Mouse (Mus musculus) megakaryocyte, embryonic 14.5 days (primary cell): ENCODE results near the gene Exosc1. TPM values are rescaled to one million over a fixed set of nuclear protein-coding genes. Genes with fewer than 3 reads are reported as not detected.

Source experiments
- H3K27me3 ChIP-seq: replicated peaks from 2 replicates; pipeline ENCODE3; 2012; ENCODE audit warnings: inconsistent platforms
- H3K36me3 ChIP-seq: replicated peaks from 2 replicates; pipeline ENCODE3; 2012; ENCODE audit warnings: low read length, inconsistent platforms, mixed read lengths
- H3K4me1 ChIP-seq: 2 replicates; pipeline ENCODE4 v1.6.1; 2012; ENCODE audit warnings: inconsistent platforms
- H3K4me3 ChIP-seq: replicated peaks from 2 replicates; pipeline ENCODE3; 2012; ENCODE audit warnings: moderate library complexity, mild to moderate bottlenecking, inconsistent platforms
- H3K9me3 ChIP-seq: 2 replicates; pipeline ENCODE4 v1.6.1; 2012; ENCODE audit warnings: inconsistent platforms
- FLI1 ChIP-seq: IDR thresholded peaks from 2 replicates; pipeline ENCODE4 v1.6.1; 2012; ENCODE audit warnings: low read length, inconsistent platforms, mixed read lengths
- GATA1 ChIP-seq: IDR thresholded peaks from 3 replicates; pipeline ENCODE4 v1.6.1; 2012; ENCODE audit warnings: mixed read lengths, low read length, inconsistent platforms, borderline replicate concordance
- polyA plus RNA-seq: library from polyadenylated mRNA; stranded (reverse); fragments of >175 nt; gene quantifications from 2 replicates; pipeline ENCODE4 v1.2.3, GENCODE M21; 2012; ENCODE audit warnings: low replicate concordance; ENCODE audit not compliant: insufficient read depth

Gene Exosc1
- polyA plus RNA-seq, 1 experiment = 13.5 TPM

GRCm38 (mm10) chr19:41913774-41914591 lies 19.2 kb downstream of the Exosc1 start:
- peaks cover 71% of the 10 kb centered on the region for H3K4me1 ChIP-seq
- peak overlapping the region; percentile 97 for H3K4me3 ChIP-seq
- no peak for TF ChIP-seq GATA1
- TF ChIP-seq FLI1 = no peak

DNA sequence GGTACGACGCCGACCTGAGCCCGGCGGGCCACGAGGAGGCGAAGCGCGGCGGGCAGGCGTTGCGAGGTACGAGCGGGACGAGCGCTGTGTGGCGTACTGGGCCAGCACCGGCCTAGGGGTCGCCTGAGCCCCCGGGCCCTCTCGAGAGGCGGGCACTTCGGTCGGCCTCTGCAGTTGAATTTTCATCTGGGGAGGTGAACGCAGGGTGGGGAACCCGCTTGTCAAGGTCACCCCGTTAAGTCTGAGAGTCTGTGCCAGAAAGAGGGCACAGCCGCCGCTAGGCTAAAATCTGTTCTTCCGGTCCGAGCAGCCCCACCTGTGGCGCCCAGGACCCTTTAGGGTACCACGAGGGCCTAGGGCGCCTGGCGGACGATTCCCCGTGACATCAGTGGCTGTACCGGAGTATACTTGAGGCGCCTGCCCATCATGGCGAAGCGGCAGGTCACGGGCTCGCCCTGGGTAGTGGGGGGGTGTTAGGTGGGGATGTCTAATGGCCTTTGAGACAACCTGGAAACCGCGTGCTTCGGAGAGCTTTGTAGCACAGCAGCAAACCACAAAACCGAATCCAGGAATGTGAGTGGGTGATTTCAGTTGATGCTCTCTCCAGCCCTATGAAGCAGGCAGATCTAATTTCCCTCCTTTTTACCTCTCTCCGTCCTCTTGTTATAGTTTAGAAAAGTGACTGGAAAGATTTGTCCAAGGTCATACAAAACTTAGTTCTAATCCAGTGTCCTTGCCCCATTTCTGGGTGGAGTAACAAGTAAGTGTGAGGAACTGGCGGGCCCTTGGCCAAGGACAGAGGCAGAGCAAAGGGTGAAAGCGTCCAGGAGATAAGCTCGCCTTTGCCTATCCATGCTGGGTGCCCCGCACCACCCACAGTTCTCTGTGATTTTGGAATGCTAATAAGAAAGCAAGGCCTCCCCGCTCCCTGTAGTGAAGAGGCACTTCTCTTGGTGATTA lies 20.8 kb downstream of the Exosc1 start:
- Histone ChIP-seq H3K36me3 (peaks cover 30% of the 10 kb centered on the region), H3K4me3 (peak overlapping the region; percentile 97), H3K9me3 (no peaks in the 10 kb centered on the region), H3K27me3 (no peaks in the 10 kb centered on the region), H3K4me1 (peaks cover 80% of the 10 kb centered on the region)
- TF ChIP-seq FLI1 (no peak), GATA1 (no peak)

More at GRCm38 (mm10) chr19:41913774-41914591, 19.2 kb downstream of the Exosc1 start:
- Histone ChIP-seq H3K36me3 (peaks cover 38% of the 10 kb centered on the region), H3K27me3 (no peaks in the 10 kb centered on the region), H3K9me3 (no peaks in the 10 kb centered on the region)

DNA sequence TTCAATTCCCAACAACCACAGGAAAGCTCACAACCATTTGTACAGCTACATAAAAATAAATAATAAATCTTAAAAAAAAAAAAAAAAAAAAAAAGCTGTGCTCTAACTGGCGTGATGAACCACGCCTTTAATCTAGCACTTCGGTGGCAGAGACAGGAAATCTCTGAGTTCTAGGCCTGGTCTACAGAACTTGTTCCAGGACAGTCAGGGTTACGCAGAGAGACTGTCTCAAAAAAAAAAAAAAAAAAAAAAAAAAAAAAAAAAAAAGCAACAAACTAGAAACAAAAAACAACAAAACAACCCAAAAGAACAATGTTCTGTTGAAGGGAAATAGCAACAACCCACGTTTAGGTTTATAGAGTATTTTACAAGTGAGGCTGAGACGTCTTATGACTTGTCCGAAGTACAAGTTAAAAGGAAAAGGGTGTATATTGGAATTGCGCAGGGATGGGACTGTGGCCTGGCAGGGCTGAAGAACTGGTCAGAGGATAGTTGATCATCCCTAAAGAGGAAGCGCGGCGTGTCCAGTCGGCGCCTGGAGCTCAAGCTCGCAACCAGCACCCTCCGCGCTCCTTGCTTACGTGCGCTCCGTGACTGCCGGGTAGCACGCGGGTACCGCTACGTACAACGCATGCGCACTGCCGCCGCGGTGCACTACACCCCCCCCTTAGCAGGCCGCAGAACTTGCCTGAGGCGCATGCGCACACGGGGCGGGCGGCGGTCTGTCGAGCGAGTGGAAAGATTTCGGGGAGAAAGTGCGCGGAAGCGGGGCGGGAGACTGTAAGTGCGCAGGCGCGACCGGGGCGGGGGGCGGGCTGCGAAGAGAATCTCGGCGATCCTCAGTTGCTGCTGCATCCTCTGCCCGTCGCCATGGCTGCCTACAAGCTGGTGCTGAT lies 21.8 kb downstream of the Exosc1 start, which contains the start of gene Pgam1:
Gene Pgam1 (plus strand): TSS at position 746 of the 896 bp plus-strand sequence.
- no peaks in the 10 kb centered on the region for H3K9me3 ChIP-seq
- peak within 1 kb of the TSS; percentile 97 for H3K4me3 ChIP-seq
- peaks cover 80% of the 10 kb centered on the region for H3K4me1 ChIP-seq
- TF ChIP-seq GATA1 (no peak), FLI1 (no peak)
- no peaks in the 10 kb centered on the region for H3K27me3 ChIP-seq
- H3K36me3 ChIP-seq = peaks cover 21% of the 10 kb centered on the region

DNA sequence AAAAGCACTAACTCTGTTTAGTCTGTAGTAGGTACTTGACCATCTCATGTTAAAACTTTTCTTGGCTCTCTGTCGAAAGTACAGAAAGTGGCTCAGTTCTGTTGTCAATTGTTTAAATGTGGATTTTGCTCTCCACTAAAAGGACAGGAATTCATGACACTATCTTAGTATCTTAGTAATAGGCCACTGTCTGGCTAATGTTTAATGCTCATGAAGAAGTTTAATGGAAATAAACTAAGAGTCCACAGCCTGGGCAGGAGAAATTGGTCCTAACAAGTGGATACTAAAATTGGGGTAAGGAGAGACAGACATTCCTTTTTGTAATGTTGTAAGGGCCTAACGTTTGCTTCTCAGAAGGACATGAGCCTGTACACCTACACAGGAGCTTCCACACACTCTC lies 22.8 kb downstream of the Exosc1 start:
- H3K36me3 ChIP-seq = peaks cover 18% of the 10 kb centered on the region
- no peaks in the 10 kb centered on the region for H3K9me3 ChIP-seq
- H3K4me1 ChIP-seq = peaks cover 80% of the 10 kb centered on the region
- no peaks in the 10 kb centered on the region for H3K27me3 ChIP-seq
- peak overlapping the region; percentile 5 for H3K4me3 ChIP-seq
- TF ChIP-seq GATA1 (no peak), FLI1 (no peak)

- H3K36me3 ChIP-seq = peaks cover 13% of the 10 kb centered on the region
- no peak overlapping the region for H3K4me3 ChIP-seq
- no peaks in the 10 kb centered on the region for H3K9me3 ChIP-seq
- H3K27me3 ChIP-seq = no peaks in the 10 kb centered on the region
- TF ChIP-seq GATA1 (no peak), FLI1 (no peak)
- peaks cover 72% of the 10 kb centered on the region for H3K4me1 ChIP-seq
Observed at GRCm38 (mm10) chr19:41908736-41909135, 24.5 kb downstream of the Exosc1 start.

DNA sequence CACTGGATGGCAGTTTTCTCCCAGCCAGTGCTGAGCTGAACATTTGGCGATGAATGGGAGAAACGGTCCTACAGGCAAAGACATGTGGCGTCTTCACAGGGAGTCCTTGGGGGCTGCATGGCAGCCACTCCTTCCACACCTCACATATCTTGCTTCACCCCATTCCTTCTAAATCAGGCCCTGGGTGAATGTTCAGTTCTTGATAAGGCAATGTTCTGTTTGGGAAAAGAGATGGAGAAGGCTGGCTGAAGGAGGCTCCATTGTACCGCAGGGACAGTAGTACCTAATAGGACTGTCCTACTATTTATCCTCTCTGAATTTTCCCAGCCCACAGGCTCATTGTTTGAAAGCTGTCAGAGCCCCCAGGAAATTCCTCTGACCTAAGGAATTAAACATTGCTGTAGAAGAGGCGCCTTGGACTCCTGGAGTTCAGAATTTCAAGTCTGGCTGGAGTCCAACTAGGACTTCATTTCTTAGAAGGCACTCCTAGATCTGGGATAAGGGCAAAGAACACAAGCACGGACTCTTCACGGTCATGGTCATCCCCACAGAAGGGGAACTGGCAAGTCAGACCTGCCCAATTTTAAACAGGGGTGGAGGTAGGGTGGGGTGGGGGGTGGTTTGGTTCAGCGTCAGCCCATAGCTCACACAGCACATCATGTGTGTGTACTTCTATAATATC lies 26.0 kb downstream of the Exosc1 start:
- Histone ChIP-seq H3K4me1 (peaks cover 69% of the 10 kb centered on the region), H3K4me3 (peak overlapping the region; percentile 40)
- TF ChIP-seq FLI1 = no peak
- no peak for TF ChIP-seq GATA1

DNA sequence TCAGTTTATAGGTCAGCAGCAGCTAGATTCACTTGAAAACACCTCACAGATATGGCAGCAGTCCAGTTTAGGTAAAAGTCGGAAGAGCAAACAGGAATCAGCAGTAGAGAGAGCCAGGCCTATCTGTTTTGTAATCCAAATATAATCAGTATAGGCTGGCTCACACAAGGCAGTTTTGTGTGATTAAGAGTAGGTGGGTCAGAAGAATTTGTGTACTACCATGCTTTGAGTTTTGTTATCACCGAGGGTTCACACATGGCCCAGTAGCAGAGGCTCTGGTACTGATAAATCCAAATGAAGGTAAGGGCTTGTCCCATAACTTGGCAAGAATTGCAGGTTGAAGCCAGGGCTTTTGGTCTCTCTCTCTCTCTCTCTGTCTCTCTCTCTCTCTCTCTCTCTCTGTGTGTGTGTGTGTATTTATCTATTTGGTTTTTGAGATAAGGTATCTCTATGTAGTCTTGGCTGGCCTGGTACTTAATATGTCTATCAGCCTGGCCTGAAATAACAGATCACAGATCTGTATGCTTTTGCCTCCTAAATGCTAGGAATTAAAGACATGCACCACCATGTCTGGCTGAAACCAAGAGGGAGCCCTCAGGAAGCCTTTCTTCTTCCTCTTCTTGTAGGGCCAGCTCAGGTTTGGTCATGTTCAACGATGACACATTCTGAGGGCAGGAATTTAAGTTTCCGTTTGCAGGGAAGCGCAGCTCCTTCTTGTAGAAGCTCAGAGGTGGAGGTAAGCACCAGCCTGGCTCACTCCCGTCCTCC lies 26.7 kb downstream of the Exosc1 start:
- no peaks in the 10 kb centered on the region for H3K27me3 ChIP-seq
- no peaks in the 10 kb centered on the region for H3K9me3 ChIP-seq
- TF ChIP-seq FLI1 = no peak
- TF ChIP-seq GATA1 = no peak
- H3K4me3 ChIP-seq = peak overlapping the region; percentile 40
- H3K4me1 ChIP-seq = peaks cover 76% of the 10 kb centered on the region
- H3K36me3 ChIP-seq = peaks cover 8% of the 10 kb centered on the region

More for the DNA sequence above, 26.0 kb downstream of the Exosc1 start:
- Histone ChIP-seq H3K27me3 (no peaks in the 10 kb centered on the region), H3K9me3 (no peaks in the 10 kb centered on the region), H3K36me3 (peaks cover 8% of the 10 kb centered on the region)

DNA sequence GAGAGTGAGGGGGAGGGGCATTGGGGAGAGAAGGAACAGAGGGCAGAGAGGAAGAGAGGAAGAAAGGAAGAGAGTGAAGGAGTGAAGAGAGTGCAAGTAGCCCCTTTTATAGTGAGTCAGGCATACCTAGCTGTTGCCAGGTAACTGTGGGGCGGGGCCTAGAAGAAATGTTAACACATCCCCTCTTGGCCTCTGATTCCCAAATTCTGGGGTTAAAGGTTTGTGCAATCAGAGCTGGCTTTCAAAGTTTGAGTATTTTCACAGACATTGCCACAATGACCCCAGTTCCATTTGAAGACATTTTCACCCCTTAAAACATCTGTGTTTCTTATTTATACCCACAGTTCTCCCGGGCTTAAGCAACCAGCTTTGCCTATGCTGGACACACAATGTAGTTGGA lies 28.0 kb downstream of the Exosc1 start:
- H3K4me1 ChIP-seq = peaks cover 83% of the 10 kb centered on the region

More for the DNA sequence above, 28.0 kb downstream of the Exosc1 start:
- no peak overlapping the region for H3K4me3 ChIP-seq
- no peaks in the 10 kb centered on the region for H3K27me3 ChIP-seq
- H3K36me3 ChIP-seq = peaks cover 8% of the 10 kb centered on the region
- H3K9me3 ChIP-seq = no peaks in the 10 kb centered on the region
- TF ChIP-seq FLI1 = no peak
- no peak for TF ChIP-seq GATA1
